Mouse (Mus musculus) duodenum, adult 2 months (tissue): ENCODE measurements around the gene Adam3. TPM values are rescaled to one million over a fixed set of nuclear protein-coding genes. Genes with fewer than 3 reads are reported as not detected.

Source experiments
- polyA plus RNA-seq: library from polyadenylated mRNA; depleted of rRNA; stranded (reverse); fragments of >200 nt; gene quantifications from 2 replicates; pipeline ENCODE4 v1.2.3, GENCODE M21; 2012; ENCODE audit warnings: low replicate concordance; rRNA removed

Gene Adam3
- not detected in 2 replicates for polyA plus RNA-seq

GRCm38 (mm10) chr8:24725630-24726029 is at the start of gene Adam3:
Gene Adam3, minus strand, starts transcription at chr8:24725852.

Other genes starting within 250 kb of the Adam3 start
- not detected in 2 replicates for gene Adam5, start 98.5 kb upstream of the Adam3 start, polyA plus RNA-seq